Comparison of ENCODE assay signal across 7 mouse cellular contexts in genomic region chr1:31453737-31454465, GRCm38 (mm10).
"Had no signal": no experiment of that assay in that cellular context is flagged by ENCODE, and none has a peak within 500 bp of the region (broad histone marks: within the 10 kb centered on the region; RNA-seq: fewer than 3 reads in every experiment).

No protein-coding gene starts in this region.

- DNase-seq: kidney, adult 2 months; kidney, postnatal 14 days; lung, embryonic 14.5 days; lung, postnatal 10 days; lung, postnatal 4 days; spleen, adult 18-20 months; thymus, postnatal 36 days had no signal
